Mouse (Mus musculus) kidney, adult 2 months (tissue): ENCODE measurements around the gene Padi6.

Experiments used
- CTCF ChIP-seq: fragments of 200-500 bp; conservative IDR thresholded peaks from 2 replicates; pipeline ENCODE4 v1.5.1; 2011; ENCODE audit warnings: low read depth, mild to moderate bottlenecking, control low read depth, low read length, moderate library complexity, mixed read lengths; ENCODE audit not compliant: insufficient read depth, insufficient read length
- POLR2A ChIP-seq: fragments of 200-500 bp; IDR thresholded peaks from one replicate; pipeline ENCODE4 v1.6.1; 2011; ENCODE audit warnings: low read depth, low read length, control low read depth

DNA sequence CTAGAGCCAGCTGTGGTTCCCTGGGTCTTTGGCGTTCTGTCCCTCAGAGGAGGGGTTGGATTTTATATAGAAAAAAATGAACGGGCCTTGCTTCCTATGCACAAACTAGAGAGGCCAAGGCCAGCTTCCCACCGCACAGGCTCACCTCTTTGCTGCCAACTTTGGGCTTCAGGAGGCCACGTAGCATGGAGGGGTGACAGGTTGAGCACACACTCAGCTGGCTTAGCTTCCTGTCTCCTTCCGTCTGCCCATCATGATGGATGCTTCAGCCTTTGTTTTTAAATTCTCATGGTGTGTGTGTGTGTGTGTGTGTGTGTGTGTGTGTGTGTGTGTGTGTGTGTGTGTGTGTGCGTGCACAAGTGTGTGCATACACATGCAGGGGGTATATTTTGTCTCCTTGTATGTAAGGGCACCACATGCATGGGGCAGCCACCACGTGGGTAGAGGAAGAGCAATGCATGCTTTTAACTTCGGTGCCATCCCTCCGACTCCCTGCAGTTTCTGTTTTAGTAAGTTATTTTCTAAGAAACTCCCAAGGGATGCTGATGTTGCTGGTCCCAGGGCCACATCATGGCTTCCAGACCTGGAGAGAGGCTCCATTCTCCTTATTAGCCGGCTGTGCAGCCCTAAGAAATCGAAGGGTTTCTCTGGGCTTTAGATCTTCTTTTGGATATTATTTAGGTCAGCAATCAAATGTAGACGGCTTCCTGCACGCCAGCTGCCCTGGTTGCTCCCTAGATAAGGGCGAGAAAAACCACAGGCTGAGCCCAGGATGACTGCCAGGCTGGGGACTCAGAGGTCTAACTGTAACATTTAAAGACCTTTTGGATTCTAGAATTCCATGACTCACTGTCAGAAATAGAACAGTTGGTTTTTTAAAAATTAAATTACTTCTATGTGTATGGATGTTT, 46.5 kb downstream of the Padi6 start:
- TF ChIP-seq POLR2A (no peak), CTCF (no peak)
